Mouse (Mus musculus): ENCODE results near the gene Csn1s2b.
"Not testable (repeated sequence)": the region's sequence is repeated elsewhere in the genome, so short reads cannot be mapped to it uniquely, and the experiment has no call there.

The Csn1s2b gene

DNA sequence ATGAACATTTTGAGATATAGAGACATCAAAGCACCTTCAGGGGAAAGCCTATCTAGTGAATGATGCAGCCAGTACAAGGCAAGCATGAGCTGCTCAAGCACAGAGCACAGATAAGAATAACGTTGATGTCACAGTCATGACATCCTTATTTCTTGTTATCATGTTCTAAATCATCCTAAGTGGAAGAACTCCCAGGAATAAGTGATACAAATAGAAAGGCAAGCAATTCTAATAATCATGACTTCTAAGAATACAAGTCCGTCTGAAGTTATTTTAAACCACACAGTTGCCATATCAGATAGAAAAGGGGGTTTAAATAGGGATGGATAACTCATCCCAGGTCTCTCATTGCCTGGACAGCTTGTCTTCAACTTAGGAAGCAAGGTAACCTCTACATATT, at the start of gene Csn1s2b:
Csn1s2b (plus strand) TSS at position 301 of the 400 bp plus-strand sequence.
- no peak for DNase-seq (ENCODE audit: low read depth, low spot score)

DNA sequence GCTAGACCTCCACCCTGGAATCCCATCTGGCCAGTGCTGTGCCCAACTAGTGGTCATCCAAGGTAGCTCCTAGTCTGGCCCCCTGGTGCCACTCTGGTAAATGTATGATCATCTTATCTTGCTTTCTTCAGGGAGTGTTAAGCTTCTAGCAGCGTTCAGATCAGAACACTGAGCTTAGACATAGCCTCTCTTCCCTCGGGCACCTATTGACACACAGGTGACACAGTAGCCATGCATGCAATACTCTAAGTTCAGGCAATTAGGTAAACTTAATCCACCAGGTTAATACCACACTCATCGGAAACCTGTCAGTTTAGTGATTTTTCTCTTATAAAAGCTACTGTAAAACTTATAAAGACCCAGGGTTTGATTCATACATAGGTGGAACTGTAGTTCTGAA, 43.3 kb upstream of the Csn1s2b start:
- no peak for DNase-seq (ENCODE audit: low read depth, low spot score)

DNA sequence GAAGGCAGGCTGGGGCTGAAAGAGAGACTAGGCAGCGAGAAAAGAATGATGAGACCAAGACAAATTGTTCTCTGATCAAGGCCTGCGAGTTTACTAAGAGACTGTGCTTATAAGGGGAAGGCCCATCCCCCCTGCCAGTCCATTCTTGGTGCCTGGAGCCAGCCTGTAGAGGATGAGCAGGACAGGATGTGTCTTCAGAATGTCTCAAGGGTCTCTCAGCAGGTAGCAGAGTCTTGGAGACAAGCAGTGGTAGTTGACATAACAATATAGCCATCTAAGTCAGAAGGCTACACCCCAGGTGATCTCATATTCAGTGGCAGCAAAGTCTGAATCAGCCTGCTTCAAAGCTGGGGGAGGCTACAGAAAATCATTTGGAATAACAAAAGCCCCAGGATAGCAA, 35.7 kb upstream of the Csn1s2b start:
- DNase-seq (ENCODE audit: low read depth, low spot score) = not testable (repeated sequence)

GRCm38 (mm10) chr5:87774267-87774666, 33.6 kb upstream of the Csn1s2b start, which contains the start of gene Csn1s2a:
TSS of gene Csn1s2a (plus strand) at chr5:87774567.
- DNase-seq (ENCODE audit: low read depth, low spot score) = no peak

DNA sequence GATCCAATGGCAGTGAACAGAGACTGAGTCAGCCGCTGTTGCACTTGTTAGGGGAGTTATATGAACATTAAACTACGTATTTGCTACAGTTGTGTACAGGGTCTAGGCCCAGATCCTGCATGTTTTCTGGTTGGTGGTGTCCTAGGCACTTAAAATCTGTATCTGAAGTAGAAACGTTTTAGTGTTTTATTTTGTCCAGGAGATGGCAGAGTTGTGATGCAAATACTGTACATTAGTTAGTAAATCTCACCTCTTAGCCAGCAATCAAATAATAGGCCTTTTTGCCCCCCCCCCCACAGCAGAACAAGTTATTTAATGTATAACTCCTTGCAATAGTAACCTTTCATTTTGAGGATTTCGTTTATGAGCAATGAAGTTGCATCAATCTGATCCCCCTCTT, 25.2 kb upstream of the Csn1s2b start:
- DNase-seq (ENCODE audit: low read depth, low spot score) = no peak

- DNase-seq (ENCODE audit: low read depth, low spot score) = no peak
These were observed 1.4 kb downstream of the Csn1s2b start for GRCm38 (mm10) chr5:87809253-87809652.

- DNase-seq (ENCODE audit: low read depth, low spot score) = no peak
These were observed 17.5 kb downstream of the Csn1s2b start, which contains the start of gene Prr27 for GRCm38 (mm10) chr5:87825386-87825785. TSS of gene Prr27 (plus strand) at chr5:87825686.

GRCm38 (mm10) chr5:87855136-87855716, 47.3 kb downstream of the Csn1s2b start:
- no peak for DNase-seq (ENCODE audit: low read depth, low spot score)

DNA sequence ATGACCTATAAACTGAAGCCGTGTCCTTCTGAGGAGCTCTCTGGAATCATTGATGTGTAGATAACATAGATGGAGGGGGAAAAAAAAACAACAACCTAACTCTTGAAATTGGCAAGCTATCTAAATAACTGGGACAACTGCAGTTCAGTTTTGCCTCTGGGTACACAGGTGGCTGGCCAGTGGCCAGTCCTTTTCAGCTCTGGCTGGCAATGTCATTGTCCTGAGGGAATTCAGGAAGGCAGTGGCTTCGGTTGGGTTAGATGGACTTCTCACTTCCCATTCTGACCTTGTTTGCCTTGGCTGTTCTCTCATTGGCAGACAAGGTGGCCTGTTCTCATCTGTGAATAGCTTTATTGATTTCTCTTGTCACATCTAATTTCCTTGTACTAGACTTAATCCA, 62.2 kb downstream of the Csn1s2b start:
- no peak for DNase-seq (ENCODE audit: low read depth, low spot score)

DNA sequence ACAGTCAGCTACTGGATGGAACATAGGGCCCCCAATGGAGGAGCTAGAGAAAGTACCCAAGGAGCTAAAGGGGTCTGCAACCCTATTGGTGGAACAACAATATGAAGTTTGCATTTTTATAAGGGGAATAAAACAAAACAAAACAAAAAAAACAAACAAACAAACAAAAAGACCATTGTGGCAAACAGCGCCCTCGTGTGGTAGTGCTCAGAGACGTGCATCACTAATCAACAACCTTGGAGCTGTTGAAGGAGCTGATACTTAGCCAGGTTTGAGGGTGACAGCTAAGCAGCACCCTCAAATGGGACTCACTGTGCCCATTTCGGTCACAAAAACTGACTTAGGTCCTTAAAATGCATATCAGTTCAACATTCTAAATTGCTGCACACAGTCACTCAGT, 63.5 kb downstream of the Csn1s2b start:
- no peak for DNase-seq (ENCODE audit: low read depth, low spot score)
